Mouse (Mus musculus) liver (tissue): ENCODE measurements at regions not wholly inside any gene's neighbourhood (a gene's known extent, or its start where the extent isn't known, plus 50 kb on each side); places are given as distances from the start of the nearest gene placed in this dataset.
A peak's percentile ranks its signal among the peaks of the same experiment; 100 is the strongest.

Source experiments
- DNase-seq: peaks from one replicate; pipeline ENCODE4 v3.0.0-alpha.2; 2020; ENCODE audit warnings: mixed read lengths

DNA sequence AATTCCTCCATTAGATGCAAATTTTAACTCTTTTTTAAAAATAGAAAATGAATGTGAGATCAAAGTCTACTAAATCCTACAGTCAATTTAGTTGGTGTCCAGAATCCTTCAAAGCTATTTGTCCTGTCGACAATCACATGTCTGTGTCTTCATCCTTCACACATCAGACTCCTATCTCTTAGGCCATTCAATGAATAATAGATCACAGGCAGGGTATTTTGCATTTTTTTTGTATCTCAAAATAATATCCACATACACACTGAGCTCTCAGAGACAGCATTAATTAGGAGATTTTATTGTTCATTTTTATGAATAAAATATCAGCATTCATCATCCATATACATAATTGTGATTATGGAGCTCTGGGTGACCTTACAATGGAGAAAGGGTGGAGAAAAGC is 427.2 kb downstream of the Hao1 start:
- no peak for DNase-seq

DNA sequence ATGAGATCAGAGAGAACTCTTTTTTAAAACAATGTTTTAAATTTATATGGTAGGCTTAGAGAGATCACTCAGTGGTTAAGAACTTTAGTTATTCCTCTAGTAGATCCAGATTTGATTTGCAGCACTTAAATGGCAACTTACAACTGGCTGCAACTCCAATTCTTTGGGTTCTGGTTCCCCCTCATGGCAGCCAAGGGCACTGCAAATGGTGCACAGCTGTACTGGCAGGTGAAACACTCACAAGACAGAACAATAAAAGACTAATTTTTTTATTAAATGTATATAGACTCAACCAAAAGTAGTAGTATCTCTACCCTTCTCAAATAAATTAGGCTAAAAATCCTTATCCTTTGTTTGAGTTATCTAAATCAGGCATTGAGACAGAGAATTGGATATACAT is 446.9 kb downstream of the Hao1 start:
- no peak for DNase-seq

DNA sequence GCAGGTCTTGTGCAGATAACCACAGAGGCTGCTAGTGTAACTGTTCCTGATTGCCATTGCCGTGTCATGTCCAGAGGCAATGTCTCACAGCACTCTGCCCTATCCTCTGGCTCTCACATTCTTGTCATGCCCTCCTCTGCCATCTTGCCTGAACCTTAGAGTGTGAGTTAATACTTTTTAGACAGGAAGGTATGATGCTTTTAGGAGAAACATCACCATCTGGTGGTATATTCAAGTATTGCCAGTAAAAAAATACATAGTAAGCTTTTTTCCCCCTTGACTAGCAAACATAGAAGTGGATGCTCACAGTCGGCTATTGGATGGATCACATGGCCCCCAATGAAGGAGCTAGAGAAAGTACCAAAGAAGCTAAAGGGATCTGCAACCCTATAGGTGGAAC is 465.8 kb downstream of the Hao1 start:
- DNase-seq, result no peak

DNA sequence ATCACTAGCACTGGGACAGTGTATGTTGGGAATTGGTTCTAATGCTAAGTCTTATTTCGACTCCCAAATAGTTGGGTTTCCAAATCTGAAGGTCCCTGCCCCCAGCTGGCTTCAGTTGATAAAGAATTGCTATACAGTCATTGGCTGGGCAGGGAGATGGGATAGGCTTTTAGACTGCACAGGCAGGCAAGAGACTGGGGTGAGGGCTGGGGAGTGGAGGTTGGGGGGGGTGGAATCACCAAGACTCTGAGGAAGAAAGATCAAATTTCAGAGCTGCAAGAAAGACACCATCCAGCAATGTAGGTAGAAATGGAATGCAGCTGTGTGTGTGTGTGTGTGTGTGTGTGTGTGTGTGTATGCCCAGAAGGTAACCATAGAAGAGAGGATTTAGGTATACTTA is 474.0 kb downstream of the Hao1 start:
- DNase-seq, result peak; percentile 49

DNA sequence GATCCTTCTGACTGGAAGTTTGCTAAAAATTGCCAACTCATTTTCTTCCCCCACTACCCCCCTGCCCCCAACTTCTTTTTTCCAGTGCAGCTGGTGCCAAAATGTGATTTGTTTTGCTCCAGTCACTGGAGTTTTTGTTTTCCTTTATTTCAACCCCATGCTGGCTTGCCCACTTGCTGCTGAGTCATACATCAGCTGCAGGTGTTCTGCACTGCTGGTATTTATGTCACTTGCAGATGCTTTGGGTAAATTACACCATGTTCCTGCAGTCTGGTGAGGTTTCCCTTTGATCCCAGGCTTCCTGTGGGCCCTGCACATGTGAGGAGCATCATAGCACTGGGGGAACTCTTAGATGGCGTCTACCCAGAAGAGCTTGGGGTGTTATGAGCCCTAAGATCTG is 476.2 kb downstream of the Hao1 start:
- DNase-seq, result no peak

DNA sequence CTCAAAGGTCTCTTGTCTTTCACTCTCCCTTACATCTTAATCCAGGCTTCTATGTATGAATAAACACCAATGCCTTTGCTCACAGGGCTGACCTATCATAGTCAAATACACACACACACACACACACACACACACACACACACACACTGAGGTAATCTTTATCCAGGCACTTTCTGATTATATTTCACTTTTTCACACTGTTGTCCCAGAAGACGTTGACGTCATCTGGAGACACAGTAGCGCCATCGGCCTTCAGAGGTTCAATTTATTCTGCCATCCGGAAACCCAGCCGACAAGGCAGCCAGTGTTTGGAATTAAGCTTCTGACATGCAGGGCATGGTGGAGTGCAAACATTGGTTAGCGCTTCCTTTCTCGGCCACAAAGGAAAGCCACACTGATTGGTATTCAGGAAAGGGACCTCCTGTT is 486.2 kb downstream of the Hao1 start:
- DNase-seq, result peak; percentile 8

DNA sequence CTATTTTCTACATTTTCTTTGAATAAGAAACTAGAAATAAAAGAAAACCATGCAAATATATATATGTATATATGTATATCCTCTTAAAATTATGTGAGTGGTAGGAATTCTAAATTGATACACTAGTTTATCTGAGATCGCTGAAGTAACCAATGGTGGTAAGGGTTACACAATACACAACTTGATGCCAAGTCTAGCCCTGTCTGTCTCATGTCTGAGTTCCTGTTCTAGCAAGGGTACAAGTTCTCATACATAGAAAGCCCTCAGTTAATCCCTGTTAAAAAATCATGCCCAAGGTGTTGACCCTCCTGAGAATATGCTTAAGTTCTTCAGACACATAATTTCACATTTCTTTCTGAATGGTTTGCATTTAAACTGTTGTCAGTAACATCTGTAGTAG is 486.8 kb downstream of the Hao1 start:
- DNase-seq, result no peak

DNA sequence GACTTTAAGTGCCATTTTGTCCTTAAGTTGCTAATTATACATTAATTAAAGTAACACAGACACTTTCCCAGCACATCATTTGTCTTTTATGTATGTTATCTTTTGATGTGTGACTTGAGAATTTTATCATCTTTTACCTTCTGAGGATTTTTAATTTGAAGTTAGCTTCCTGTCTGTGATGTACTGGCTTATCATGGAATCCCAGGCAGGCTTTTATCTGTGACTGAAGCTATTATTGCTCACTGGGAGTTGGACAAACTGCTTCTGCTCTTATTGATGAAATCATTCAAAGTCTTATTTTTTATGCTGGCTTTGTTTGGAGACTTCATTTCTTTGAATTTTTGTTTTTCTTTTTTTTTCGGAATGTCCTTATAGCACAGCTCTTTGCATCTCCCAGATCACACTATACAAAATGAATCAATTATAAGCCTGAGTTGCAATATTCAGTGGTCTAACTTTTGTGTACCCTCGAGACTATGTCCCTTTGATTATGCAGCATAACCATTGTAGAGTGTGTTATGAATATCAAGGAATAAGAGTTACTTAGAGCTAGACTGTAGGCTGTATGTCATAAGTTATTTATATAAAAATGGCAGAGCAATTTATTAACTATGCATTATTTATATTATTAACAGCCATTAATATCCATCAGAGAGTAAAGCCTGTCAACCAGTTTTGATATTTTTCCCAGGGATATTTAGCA is 494.1 kb downstream of the Hao1 start:
- DNase-seq, result no peak

DNA sequence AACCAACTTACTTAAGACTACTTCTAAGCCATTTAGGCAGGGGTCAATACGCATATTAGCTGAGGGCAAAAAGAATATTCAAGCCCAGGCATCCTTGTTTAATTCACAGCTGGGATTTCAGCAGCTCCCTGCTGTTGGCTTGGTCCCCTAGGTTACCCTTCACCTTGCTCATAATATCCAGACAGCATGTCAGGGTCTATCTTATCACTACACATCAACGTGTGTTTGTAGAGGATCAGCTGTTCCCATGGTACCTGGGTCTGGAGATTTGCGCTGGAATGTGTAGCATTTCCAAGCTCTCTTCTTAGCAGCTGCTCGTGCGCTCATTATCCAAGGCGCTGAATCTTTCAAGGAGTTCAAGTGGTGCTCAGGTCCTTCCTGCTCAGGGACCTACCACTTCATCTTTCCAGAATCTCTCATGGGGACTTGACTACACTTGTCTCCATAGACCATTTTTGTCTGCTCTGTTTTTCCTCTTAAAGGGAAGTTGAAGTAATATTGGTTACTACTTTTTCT is 484.5 kb downstream of the Bmp2 start:
- no peak for DNase-seq

DNA sequence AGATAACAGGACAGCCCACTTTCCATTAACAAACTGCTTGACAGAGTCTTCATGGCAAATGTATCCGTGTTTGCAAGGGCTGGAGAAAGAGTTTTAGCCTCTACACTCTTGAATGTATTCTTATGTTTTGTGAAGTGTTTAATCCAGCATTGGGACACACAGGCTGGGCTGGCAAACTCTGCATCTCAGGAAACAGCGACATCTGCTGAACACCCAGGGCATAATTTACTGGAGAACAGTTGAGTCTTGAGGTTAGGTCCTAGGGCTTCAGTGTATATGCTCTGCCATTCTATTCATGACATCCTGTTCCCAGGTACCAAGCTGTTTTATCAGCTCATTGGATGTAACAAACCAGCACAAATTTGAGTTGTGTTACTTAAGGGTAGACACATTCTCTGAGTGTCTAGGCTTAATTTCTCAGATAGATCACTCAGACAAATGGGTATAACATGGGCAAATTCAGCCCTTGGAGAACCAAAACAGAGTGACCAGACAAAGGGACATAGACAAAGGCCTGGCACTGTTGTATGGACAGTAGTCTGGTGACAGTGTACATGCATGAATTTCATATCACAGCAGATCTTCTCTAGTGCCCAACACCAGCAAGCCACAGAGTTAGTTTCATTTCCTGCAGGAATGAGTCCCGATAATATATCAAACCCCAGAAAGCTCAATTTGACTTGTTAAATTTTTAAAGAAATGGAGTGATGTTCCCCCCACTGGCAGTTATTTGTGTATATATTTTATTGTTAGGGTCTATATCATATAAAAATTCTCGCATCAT is 477.9 kb downstream of the Bmp2 start:
- peak; percentile 12 for DNase-seq

DNA sequence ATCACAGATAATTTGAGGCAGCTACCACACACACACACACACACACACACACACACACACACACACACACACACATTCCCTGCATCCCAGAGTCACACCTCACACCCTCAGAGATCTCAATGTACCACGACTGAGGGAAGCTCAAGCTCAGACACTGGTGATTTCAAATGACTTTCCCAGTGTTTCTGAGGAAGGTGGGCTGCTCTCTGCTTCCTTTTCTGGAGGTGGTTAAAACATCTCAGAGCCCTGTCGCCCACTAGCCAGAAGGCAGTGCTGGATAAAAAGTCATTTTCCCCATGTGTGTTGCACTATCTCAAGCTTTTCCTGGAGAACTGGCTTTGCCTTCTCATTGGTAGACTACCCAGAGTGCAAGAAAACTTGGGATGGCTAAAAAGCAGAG is 477.2 kb downstream of the Bmp2 start:
- no peak for DNase-seq

DNA sequence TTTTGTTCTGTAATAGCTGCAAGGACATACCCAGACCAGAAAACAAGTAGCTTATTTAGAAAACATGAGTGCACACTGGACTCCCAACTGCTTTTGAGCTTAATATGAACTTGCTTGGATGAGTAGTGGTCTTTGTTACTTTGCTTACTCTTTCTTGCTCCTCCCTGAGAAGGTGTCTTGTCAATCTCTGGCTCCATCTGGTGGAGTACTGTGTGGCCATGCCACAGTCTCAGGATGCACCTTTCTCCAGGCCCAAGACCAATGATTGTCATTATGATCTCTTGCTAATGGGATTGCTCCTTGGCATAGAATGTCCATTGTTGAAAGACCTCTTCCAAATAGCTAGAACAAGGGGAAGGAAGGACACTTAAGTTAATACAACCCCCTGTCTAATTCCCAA is 465.1 kb downstream of the Bmp2 start:
- peak; percentile 4 for DNase-seq

DNA sequence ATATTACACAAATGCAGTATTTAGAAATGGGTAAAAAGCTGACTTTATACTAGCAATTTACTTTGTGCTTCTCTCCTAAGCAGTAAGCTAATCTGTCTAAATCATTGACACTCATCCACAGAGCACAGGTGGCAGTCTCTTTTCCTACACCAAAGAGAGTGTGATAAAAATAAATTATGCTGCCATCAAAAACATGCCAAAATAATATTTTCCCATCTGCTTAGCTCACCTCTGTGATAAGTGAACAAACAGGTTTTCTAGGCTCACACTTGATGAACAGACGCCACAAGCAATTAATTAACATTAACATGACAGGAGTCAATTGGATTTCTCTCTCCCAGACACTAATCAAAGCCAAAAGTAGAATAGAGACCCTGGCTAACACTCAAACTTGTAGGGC is 451.2 kb downstream of the Bmp2 start:
- DNase-seq, result no peak

DNA sequence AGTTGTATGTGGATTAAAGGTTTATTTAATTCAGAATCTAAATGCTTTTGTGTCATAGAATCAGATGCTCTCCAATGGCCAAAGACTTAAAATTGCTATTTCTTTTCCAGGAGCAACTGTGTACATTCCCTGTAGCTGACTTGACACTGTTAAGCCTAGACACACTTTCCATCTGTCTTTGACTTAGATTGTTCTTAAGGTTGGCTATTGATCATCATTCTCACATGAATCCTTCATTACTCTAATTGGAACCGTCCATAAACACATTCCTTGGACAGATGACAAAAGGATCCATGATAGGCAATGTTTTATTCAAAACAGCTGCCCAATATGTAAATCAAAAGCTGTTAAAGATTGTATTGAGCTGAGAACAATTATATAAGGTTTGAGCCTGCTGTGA is 442.8 kb downstream of the Bmp2 start:
- DNase-seq, result no peak

DNA sequence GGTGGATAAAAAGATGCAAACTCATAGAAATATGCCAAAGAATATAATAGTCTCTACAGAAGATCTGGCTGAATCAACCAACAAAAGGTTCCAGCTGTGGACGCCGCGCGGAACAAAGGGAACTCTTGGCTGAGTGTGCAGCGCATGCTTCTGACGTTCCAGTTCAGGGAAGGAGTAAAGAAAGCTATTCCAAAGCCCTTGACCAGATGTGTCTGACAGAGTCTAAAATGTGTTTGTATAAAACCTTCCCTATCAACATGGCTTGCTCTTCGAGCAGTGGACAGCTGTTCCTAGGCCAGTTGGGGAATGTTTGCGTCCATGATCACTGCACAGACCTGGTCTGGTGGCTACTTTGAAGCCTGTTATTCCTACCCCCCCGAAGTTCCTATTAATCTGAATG is 442.4 kb downstream of the Bmp2 start:
- DNase-seq, result no peak

DNA sequence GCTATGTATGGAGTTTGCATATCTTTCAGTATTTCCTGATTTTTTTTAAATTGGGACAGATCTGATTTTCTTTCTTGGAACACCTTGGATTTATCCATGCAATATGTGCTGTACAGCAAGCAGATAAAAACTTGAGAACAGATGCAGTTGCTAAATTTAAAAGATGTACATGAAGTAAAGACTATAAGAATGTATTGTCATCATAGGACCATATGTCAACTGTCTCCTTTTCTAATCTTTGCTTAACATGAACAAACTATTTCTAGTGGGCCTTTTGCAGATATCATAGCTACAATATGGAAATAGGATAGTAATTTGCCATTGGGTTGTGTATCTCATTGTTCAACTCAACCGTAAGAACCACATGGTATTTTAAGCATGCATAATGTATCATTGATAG is 435.7 kb downstream of the Bmp2 start:
- no peak for DNase-seq
